Mouse (Mus musculus): ENCODE results near the gene Flywch2. TPM values are rescaled to one million over a fixed set of nuclear protein-coding genes. Genes with fewer than 3 reads are reported as not detected.

Flywch2 gene
- 1 to 10 TPM; 6.7 to 8.0 TPM for polyA plus RNA-seq (2017; shearing (Covaris generic))

DNA sequence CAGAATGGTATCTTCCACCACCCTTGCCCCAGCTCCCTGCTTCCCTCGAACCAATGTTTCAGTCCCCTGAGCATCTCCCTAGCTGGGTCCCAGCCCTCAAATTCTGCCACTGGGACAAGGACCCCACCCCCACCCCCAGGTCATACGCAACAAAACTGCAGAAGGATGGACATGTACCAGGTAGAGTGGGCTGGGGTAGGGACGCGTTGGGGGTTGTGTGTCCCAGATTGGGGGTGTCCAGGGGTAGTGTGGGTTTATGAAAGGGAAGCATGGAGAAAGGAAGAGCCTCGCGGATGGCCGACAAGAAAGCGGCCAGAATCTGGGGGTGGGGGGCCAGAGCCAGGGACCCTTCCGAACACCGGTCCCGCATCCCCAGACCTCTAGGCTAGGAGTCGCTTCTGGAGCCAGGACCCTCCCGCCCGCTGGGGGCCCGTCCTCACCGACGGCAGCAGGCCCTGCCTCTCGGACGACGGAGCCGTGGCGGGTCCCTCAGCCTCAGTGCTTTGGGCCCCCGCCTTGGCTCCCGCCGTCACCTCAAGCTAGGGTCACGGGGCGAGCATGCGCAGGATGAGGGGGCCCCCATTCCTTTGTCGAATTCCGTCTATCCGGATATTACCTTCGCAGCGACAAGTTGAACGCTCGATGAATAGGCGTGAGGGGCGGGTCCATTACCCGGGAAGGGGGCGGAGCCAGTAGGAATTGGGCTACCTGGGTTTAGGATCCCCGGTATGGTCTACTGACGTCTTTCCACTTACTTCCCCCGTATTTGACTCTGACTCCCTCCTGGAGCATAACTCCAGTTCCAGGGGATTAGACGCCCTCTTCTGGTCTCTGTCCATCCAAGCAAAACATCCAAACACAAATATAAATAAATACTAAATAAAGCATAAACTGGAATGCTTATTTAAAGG is at the start of gene Flywch2:
Gene Flywch2, minus strand, starts transcription at position 521 of the 911 bp plus-strand sequence.

DNA sequence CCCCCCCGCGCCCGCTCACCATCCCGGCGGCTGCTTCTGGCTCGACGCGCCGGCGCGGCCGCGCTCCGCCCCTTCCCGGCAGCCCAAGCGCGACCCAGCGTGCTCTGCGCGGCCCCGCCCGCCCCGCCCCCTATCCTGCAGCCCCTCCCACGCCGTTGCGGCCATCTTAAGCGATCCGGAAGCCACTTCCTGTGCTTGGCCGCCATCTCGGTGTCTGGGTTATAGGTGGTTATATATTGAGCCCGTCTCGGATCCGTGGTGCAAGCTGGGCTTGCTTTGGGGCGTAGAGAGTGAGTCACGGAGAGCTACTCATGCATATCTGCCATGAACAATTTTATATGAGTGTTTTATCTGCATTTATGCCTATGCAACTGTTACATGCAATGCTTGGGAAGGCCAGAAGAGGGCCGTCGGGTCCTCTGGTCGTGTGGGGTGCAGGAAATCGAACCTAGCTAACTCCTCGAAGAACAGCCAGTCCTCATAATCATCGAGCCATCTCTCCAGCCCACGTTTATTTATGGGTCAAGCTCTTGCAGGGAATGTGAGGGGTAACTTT is 43.3 kb upstream of the Flywch2 start, which contains the start of gene Elob:
Gene Elob, minus strand, starts transcription at position 73 of the 556 bp plus-strand sequence.

DNA sequence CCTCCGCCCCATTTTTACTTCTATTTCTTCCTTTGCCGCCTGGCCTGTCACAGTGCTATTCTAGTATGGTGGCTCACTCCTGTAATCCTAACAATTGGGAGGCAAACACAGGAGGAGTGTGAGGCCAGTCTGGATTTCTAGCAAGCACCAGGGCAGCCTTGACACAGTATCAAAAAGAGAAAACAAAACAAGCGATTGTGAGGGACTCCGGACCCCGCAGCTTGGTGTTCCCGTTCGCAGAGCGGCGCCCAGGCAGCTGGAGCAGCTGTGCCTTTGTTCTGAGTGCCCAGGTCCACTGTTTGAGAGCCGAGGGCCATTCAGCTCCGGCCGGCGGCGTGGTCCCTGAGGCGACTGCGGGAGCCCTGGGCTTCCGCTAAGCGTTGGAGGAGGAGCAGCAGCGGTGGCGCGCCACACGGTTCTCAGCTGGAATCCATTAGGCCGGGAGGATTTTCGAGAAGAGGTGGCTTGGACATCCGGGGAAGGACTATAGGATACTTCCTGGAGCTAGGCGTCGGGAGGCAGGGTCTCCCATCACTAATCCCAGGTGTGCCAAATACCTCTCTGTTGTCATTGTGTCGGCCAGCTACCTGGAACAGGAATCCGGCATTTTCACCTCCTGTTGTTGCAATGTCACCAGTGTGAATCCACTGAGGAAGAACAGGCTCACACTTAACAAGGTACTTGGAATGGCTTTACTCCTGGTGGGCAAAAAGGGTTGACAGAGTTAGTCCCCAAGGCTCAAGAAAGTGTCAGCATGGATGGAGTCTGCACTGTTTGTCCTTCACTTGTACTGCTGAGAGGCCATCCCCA is 4.6 kb upstream of the Flywch2 start, which contains the start of gene Srrm2:
Gene Srrm2, plus strand, starts transcription at position 264 of the 810 bp plus-strand sequence.

DNA sequence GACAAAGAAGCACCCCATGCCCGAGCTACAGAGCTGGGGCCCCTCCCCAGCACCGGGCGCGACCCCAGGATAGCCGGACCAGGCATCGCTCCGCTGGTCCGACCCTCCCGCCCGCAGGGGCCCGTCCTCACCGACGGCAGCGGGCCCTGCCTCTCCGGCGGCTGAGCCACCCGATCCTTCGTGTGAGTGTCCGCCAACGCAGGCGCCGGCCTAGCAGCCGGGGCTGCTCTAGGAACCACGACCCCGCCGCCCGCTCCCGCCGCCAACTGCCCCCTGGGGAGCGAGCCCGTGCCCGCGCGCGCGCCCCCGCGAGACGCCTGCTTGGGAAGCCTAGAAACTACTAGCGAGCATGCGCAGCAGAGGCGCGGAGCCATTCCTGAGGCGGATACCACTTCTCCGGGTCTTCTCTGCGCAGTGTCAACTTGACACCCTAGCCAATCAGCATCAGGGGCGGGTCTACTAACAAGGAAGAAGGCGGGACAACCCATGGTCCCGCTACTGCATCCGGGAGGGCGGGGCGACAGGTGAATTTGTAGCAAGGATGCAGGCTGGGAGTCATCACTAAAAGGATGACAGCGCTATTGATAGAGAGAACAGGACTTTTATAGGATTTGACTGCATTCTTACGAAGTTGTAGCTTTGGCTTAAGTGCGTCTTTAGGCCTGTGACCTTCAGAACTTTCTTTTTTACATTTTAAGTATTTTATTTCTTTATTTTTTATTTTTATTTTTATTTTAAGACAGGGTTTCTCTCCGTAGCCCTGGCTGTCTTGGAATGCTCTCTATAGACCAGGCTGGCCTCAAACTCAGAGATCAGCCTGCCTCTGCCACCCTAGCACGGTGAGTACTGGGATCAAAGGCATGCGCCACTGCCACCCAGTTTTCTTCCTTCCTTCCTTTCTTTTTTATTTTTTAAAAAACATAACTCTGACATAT is 14.3 kb downstream of the Flywch2 start, which contains the start of gene Flywch1:
Gene Flywch1, minus strand, starts transcription at position 319 of the 935 bp plus-strand sequence.

DNA sequence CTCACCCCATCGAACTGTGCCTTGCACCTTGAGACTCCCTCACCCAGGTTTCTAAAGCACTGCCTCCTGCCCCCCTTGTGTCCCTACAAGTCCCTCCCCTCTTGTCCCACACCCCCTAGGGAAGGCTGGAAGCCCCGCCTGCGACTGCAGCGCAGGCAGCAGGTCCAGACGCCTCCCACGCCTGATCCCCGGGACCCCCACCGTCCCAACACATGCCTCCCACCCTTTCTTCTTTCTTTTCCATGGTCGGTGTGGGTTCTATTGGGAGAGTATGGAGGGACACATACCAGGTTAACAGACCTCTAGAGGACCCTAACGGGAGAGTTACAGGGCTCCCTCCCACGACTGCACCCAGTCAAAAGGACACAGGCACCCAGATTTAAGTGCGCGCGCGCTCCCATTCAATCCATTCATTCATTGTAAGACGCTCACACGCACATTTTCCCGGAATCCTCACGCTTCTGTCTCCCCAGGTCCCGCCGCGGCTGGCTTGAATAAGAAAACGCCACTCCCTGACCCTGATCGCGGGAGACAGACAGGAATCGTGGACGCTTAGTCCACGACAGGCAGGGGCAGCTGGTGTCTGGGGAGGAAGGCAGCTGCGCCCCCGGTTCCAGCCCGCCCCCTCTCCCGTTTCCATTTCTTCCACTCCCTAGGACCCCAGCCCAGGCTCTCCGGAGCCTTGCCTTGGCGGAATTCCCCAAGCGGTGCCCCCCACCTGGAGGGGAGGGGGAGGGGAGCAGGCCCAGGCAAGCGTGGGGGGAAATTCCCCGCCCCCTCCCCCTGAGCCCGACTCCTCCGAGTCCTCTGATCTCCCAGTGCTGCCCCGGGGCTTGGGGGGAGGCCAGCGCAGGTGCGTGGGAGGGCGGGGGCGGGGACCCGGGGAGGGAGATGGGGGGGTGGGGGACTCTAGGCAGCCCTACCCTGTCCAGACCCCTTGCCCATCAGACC is 40.3 kb downstream of the Flywch2 start, which contains the start of gene Kremen2:
Gene Kremen2, minus strand, starts transcription at position 533 of the 951 bp plus-strand sequence.

DNA sequence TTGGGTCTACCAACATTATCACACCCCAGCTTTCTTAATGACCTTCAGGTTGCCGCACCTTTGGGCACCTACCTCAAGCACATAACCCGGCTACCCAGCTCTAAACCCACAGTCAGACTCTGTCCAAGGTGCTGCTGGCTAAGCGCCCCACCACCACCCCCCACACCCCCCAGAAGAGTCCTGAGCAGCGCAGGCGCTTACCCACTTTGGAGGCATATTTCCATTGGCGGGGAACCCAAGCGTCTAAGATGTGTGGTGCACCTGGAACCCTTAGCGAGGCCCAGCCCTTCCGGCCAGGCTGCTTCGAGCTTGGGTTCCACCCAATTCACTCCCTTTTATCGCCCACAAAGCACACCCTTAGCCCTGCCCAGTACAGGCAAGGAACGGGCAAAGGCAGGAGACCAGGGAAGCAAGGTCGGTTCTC is 45.3 kb downstream of the Flywch2 start, which contains the start of gene Paqr4:
Gene Paqr4, minus strand, starts transcription at position 270 of the 424 bp plus-strand sequence.

Other genes with a start within 250 kb of the Flywch2 start
- gene Zfp213, start 221.8 kb downstream of the Flywch2 start, polyA plus RNA-seq (2017; shearing (Covaris generic)): 10 to 100 TPM; 17.0 to 21.4 TPM
- under 1 TPM; 0.31 to 0.48 TPM for gene Zfp13, start 186.6 kb downstream of the Flywch2 start, polyA plus RNA-seq (2017; shearing (Covaris generic))
- gene Zscan10, start 185.2 kb downstream of the Flywch2 start, polyA plus RNA-seq (2017; shearing (Covaris generic)): 1 to 10 TPM; 1.2 to 2.2 TPM
- 1 to 10 TPM; 1.1 to 1.9 TPM for gene Mmp25, start 140.8 kb downstream of the Flywch2 start, polyA plus RNA-seq (2017; shearing (Covaris generic))
- gene Bicdl2, start 125.6 kb downstream of the Flywch2 start, polyA plus RNA-seq (2017; shearing (Covaris generic)): 1 to 10 TPM in 1 of 2 experiments, under 1 TPM in 1; 0.75 to 1.2 TPM
- 10 to 100 TPM; 52.2 to 57.4 TPM for gene Hcfc1r1, start 112.5 kb downstream of the Flywch2 start, polyA plus RNA-seq (2017; shearing (Covaris generic))
- gene Thoc6, start 112.2 kb downstream of the Flywch2 start, polyA plus RNA-seq (2017; shearing (Covaris generic)): 10 to 100 TPM; 18.6 to 37.6 TPM
- 10 to 100 TPM in 1 of 2 experiments, 1 to 10 TPM in 1; 7.3 to 15.8 TPM for gene Tnfrsf12a, start 108.6 kb downstream of the Flywch2 start, polyA plus RNA-seq (2017; shearing (Covaris generic))
- under 1 TPM in 1 of 2 experiments, not detected in 1; 0.39 TPM for gene Cldn6, start 106.8 kb downstream of the Flywch2 start, polyA plus RNA-seq (2017; shearing (Covaris generic))
- under 1 TPM in 1 of 2 experiments, not detected in 1; 0.71 TPM for gene Cldn9, start 102.1 kb downstream of the Flywch2 start, polyA plus RNA-seq (2017; shearing (Covaris generic))
- gene 1520401A03Rik, start 63.3 kb downstream of the Flywch2 start, polyA plus RNA-seq (2017; shearing (Covaris generic)): 1 to 10 TPM in 1 of 2 experiments, under 1 TPM in 1; 0.49 to 1.3 TPM
- 10 to 100 TPM; 45.8 to 70.2 TPM for gene Pkmyt1, start 59.7 kb downstream of the Flywch2 start, polyA plus RNA-seq (2017; shearing (Covaris generic))
- gene Paqr4, start 45.2 kb downstream of the Flywch2 start, polyA plus RNA-seq (2017; shearing (Covaris generic)): 1 to 10 TPM; 6.7 to 8.1 TPM
- gene Kremen2, start 40.2 kb downstream of the Flywch2 start, polyA plus RNA-seq (2017; shearing (Covaris generic)): 1 to 10 TPM; 4.9 to 7.1 TPM
- 10 to 100 TPM; 38.5 to 40.7 TPM for gene Flywch1, start 14.5 kb downstream of the Flywch2 start, polyA plus RNA-seq (2017; shearing (Covaris generic))
- gene Srrm2, start 4.5 kb upstream of the Flywch2 start, polyA plus RNA-seq (2017; shearing (Covaris generic)): 100 to 1,000 TPM; 854 to 986 TPM
- gene Elob, start 43.1 kb upstream of the Flywch2 start, polyA plus RNA-seq (2017; shearing (Covaris generic)): 100 to 1,000 TPM; 516 to 639 TPM
- 1 to 10 TPM in 1 of 2 experiments, not detected in 1; 3.1 TPM for gene Prss33, start 50.0 kb upstream of the Flywch2 start, polyA plus RNA-seq (2017; shearing (Covaris generic))
- gene Prss32, start 57.8 kb upstream of the Flywch2 start, polyA plus RNA-seq (2017; shearing (Covaris generic)): under 1 TPM in 1 of 2 experiments, not detected in 1; 0.73 TPM
- gene Prss41, start 58.1 kb upstream of the Flywch2 start, polyA plus RNA-seq (2017; shearing (Covaris generic)): 1 to 10 TPM; 2.5 to 7.6 TPM
- gene Prss21, start 82.0 kb upstream of the Flywch2 start, polyA plus RNA-seq (2017; shearing (Covaris generic)): not detected
- 10 to 100 TPM in 1 of 2 experiments, not detected in 1; 22.4 TPM for gene Dcpp1, start 94.8 kb upstream of the Flywch2 start, polyA plus RNA-seq (2017; shearing (Covaris generic))
- under 1 TPM in 1 of 2 experiments, not detected in 1; 0.84 TPM for gene Dcpp2, start 94.8 kb upstream of the Flywch2 start, polyA plus RNA-seq (2017; shearing (Covaris generic))
- gene Dcpp3, start 131.4 kb upstream of the Flywch2 start, polyA plus RNA-seq (2017; shearing (Covaris generic)): 1 to 10 TPM in 1 of 2 experiments, under 1 TPM in 1; 0.43 to 5.0 TPM
- not detected for gene Sbp, start 155.6 kb upstream of the Flywch2 start, polyA plus RNA-seq (2017; shearing (Covaris generic))
- not detected for gene Sbpl, start 169.2 kb upstream of the Flywch2 start, polyA plus RNA-seq (2017; shearing (Covaris generic))
- 1 to 10 TPM in 1 of 2 experiments, not detected in 1; 1.2 TPM for gene Prss30, start 194.5 kb upstream of the Flywch2 start, polyA plus RNA-seq (2017; shearing (Covaris generic))
- not detected for gene Prss22, start 212.0 kb upstream of the Flywch2 start, polyA plus RNA-seq (2017; shearing (Covaris generic))